Mouse (Mus musculus) neural tube, embryonic 11.5 days (tissue): ENCODE data around the gene Fbxl17. TPM values are rescaled to one million over a fixed set of nuclear protein-coding genes. Genes with fewer than 3 reads are reported as not detected.

Experiments
- microRNA-seq: library from miRNA; unstranded; fragments of <30 nt; microRNA quantifications from one replicate; pipeline ENCODE4, GENCODE M21; 2016
- polyA plus RNA-seq: library from polyadenylated mRNA; unstranded; fragments of >200 nt; fragmentation: Nextera tagmentation; extraction: Ambion mirVana; gene quantifications from 2 replicates; pipeline ENCODE4 v1.2.1, GENCODE M21; 2014

Gene Fbxl17
- polyA plus RNA-seq, 1 experiment from 2014 or later = 7.8 TPM

Small RNA genes within 50 kb of the gene (microRNA-seq; reads per million reads assigned to microRNA genes)
- not detected for gene Gm24813
